Mouse (Mus musculus) liver, adult 2 months (tissue): Measurements from ENCODE around the gene Nrip2. TPM values are rescaled to one million over a fixed set of nuclear protein-coding genes. Genes with fewer than 3 reads are reported as not detected.
A peak's percentile ranks its signal among the peaks of the same experiment; 100 is the strongest.
"Not testable (repeated sequence)": the region's sequence is repeated elsewhere in the genome, so short reads cannot be mapped to it uniquely, and the experiment has no call there.

Experiments
- DNase-seq: peaks from one replicate; pipeline ENCODE4 v3.0.0-alpha.2; 2011; ENCODE audit warnings: low read depth, low spot score; ENCODE audit errors: extremely low read depth
- H3K27ac ChIP-seq: fragments of 200-500 bp; replicated peaks from 2 replicates; pipeline ENCODE4 v1.5.1; 2012; ENCODE audit warnings: low read depth, mild to moderate bottlenecking, control low read depth, inconsistent platforms, low read length; ENCODE audit not compliant: insufficient read depth
- H3K27me3 ChIP-seq: fragments of 200-500 bp; 2 replicates; pipeline ENCODE4 v1.6.1; 2012; ENCODE audit warnings: mild to moderate bottlenecking, moderate library complexity, low read length, inconsistent platforms; ENCODE audit not compliant: control insufficient read depth, insufficient read depth
- H3K36me3 ChIP-seq: fragments of 200-500 bp; 2 replicates; pipeline ENCODE4 v1.6.1; 2012; ENCODE audit warnings: low read length, inconsistent platforms; ENCODE audit not compliant: control insufficient read depth, insufficient read depth
- H3K4me1 ChIP-seq: fragments of 200-500 bp; 2 replicates; pipeline ENCODE4 v1.6.1; 2011; ENCODE audit warnings: low read length; ENCODE audit not compliant: control insufficient read depth, insufficient read depth
- H3K4me3 ChIP-seq: fragments of 200-500 bp; 2 replicates; pipeline ENCODE4 v1.5.1; 2011; ENCODE audit warnings: low read depth, mild to moderate bottlenecking, control low read depth, low read length, moderate library complexity; ENCODE audit not compliant: insufficient read depth
- H3K79me2 ChIP-seq: fragments of 200-500 bp; 2 replicates; pipeline ENCODE4 v1.6.1; 2012; ENCODE audit warnings: inconsistent platforms, mild to moderate bottlenecking, low read length, moderate library complexity; ENCODE audit not compliant: control insufficient read depth, insufficient read depth
- H3K9ac ChIP-seq: fragments of 200-500 bp; 2 replicates; pipeline ENCODE4 v1.6.1; 2012; ENCODE audit warnings: low read depth, mild to moderate bottlenecking, control low read depth, inconsistent platforms, low read length
- CTCF ChIP-seq: fragments of 200-500 bp; IDR thresholded peaks from 2 replicates; pipeline ENCODE4 v1.5.1; 2011; ENCODE audit warnings: low read depth, low read length, control low read depth
- POLR2A ChIP-seq: fragments of 200-500 bp; IDR thresholded peaks from 2 replicates; pipeline ENCODE4 v1.6.1; 2011; ENCODE audit warnings: low read length, control low read depth; ENCODE audit not compliant: insufficient read depth; ENCODE audit errors: extremely low read depth
- WGBS: fragments of 180-500 bp; shearing (Covaris S2); methylation state at CpG from one replicate; pipeline ENCODE4 v1.1.7; 2018; 5-methylcytosine and 5-hydroxymethylcytosine counted together
- polyA plus RNA-seq: library from polyadenylated mRNA; depleted of rRNA; stranded (reverse); fragments of >200 nt; gene quantifications from 2 replicates; pipeline ENCODE4 v1.2.3, GENCODE M21; 2012
- total RNA-seq: library from RNA; depleted of rRNA; stranded (reverse); fragments of >200 nt; gene quantifications from 2 replicates; pipeline ENCODE4 v1.2.3, GENCODE M21; 2014

Nrip2 gene
- total and polyA plus RNA-seq, 2 experiments = 0.09 TPM; not detected in 1

GRCm38 (mm10) chr6:128370040-128370439 is 29.1 kb upstream of the Nrip2 start:
- no peaks in the 10 kb centered on the region for H3K79me2 ChIP-seq
- no peak for TF ChIP-seq CTCF
- TF ChIP-seq POLR2A = no peak
- no peak overlapping the region for H3K27ac ChIP-seq
- no peaks in the 10 kb centered on the region for H3K36me3 ChIP-seq
- H3K9ac ChIP-seq = no peak overlapping the region
- H3K27me3 ChIP-seq = no peaks in the 10 kb centered on the region
- no peak overlapping the region for H3K4me3 ChIP-seq
- WGBS = 62% methylated on average over 5 of the region's 5 CpGs
- peak; percentile 62 for DNase-seq
- no peaks in the 10 kb centered on the region for H3K4me1 ChIP-seq

- Histone ChIP-seq H3K9ac (no peak within 1 kb of the TSS), H3K4me3 (no peak within 1 kb of the TSS), H3K79me2 (no peaks in the 10 kb centered on the region), H3K27me3 (no peaks in the 10 kb centered on the region), H3K36me3 (no peaks in the 10 kb centered on the region), H3K27ac (no peak within 1 kb of the TSS), H3K4me1 (no peaks in the 10 kb centered on the region)
- no peak for TF ChIP-seq POLR2A
- TF ChIP-seq CTCF = no peak
- WGBS = 81% methylated on average over 6 of the region's 6 CpGs
- DNase-seq = no peak
Observed at GRCm38 (mm10) chr6:128375192-128375591, 23.9 kb upstream of the Nrip2 start, which contains the start of the genes Tex52 and Gm44596. Gene Tex52, plus strand, starts transcription at chr6:128375456. Gene Gm44596, plus strand, starts transcription at chr6:128375503.

- no peak overlapping the region for H3K9ac ChIP-seq
- TF ChIP-seq POLR2A = no peak
- TF ChIP-seq CTCF = no peak
- no peak overlapping the region for H3K4me3 ChIP-seq
- 92% methylated on average over 17 of the region's 17 CpGs for WGBS
- H3K27me3 ChIP-seq = no peaks in the 10 kb centered on the region
- no peaks in the 10 kb centered on the region for H3K79me2 ChIP-seq
- peaks cover 2% of the 10 kb centered on the region for H3K4me1 ChIP-seq
- no peaks in the 10 kb centered on the region for H3K36me3 ChIP-seq
- no peak overlapping the region for H3K27ac ChIP-seq
- DNase-seq = no peak
Observed at GRCm38 (mm10) chr6:128376371-128377085, 22.6 kb upstream of the Nrip2 start.

GRCm38 (mm10) chr6:128379636-128380035 is 19.5 kb upstream of the Nrip2 start:
- no peak overlapping the region for H3K4me3 ChIP-seq
- no peaks in the 10 kb centered on the region for H3K27me3 ChIP-seq
- no peak for DNase-seq
- no peaks in the 10 kb centered on the region for H3K79me2 ChIP-seq
- H3K4me1 ChIP-seq = peaks cover 2% of the 10 kb centered on the region
- H3K9ac ChIP-seq = no peak overlapping the region
- TF ChIP-seq POLR2A = no peak
- no peak for TF ChIP-seq CTCF
- no peak overlapping the region for H3K27ac ChIP-seq
- WGBS = 83% methylated on average over 16 of the region's 16 CpGs
- H3K36me3 ChIP-seq = no peaks in the 10 kb centered on the region

GRCm38 (mm10) chr6:128380594-128381167 is 18.4 kb upstream of the Nrip2 start:
- not testable (repeated sequence) for H3K4me3 ChIP-seq, H3K79me2 ChIP-seq, H3K36me3 ChIP-seq, H3K27ac ChIP-seq, H3K27me3 ChIP-seq, H3K9ac ChIP-seq, H3K4me1 ChIP-seq, DNase-seq
- 70% methylated on average over 1 of the region's 1 CpGs for WGBS

GRCm38 (mm10) chr6:128381254-128381653 is 17.8 kb upstream of the Nrip2 start:
- Histone ChIP-seq H3K79me2 (no peaks in the 10 kb centered on the region), H3K4me1 (peaks cover 2% of the 10 kb centered on the region), H3K9ac (no peak overlapping the region), H3K36me3 (no peaks in the 10 kb centered on the region), H3K27me3 (no peaks in the 10 kb centered on the region), H3K27ac (no peak overlapping the region), H3K4me3 (no peak overlapping the region)
- TF ChIP-seq CTCF = no peak
- TF ChIP-seq POLR2A = no peak
- 78% methylated on average over 3 of the region's 3 CpGs for WGBS
- DNase-seq = no peak
